Mouse (Mus musculus) neural tube, embryonic 12.5 days (tissue): ENCODE data around the gene Arhgef12. TPM values are rescaled to one million over a fixed set of nuclear protein-coding genes. Genes with fewer than 3 reads are reported as not detected.
"Not testable (repeated sequence)": the region's sequence is repeated elsewhere in the genome, so short reads cannot be mapped to it uniquely, and the experiment has no call there.

Experiments used
- ATAC-seq: fragments of 200-750 bp; cut with Nextera tagmentation; 2 replicates; pipeline ENCODE4 v1.8.0; 2017; ENCODE audit warnings: low read depth, mild to moderate bottlenecking, moderate TSS enrichment, moderate library complexity; ENCODE audit not compliant: low FRiP score
- H3K27ac ChIP-seq: fragments of 300-500 bp; sonication (generic); 2 replicates; pipeline ENCODE4 v1.5.1; 2016
- H3K27me3 ChIP-seq: fragments of 300-500 bp; sonication (generic); replicated peaks from 2 replicates; pipeline ENCODE4 v1.6.1; 2016; ENCODE audit warnings: mild to moderate bottlenecking
- H3K36me3 ChIP-seq: fragments of 300-500 bp; sonication (generic); 2 replicates; pipeline ENCODE4 v1.6.1; 2016; ENCODE audit warnings: mild to moderate bottlenecking
- H3K4me1 ChIP-seq: fragments of 300-500 bp; sonication (generic); 2 replicates; pipeline ENCODE4 v1.6.1; 2016
- H3K4me2 ChIP-seq: fragments of 300-500 bp; sonication (generic); replicated peaks from 2 replicates; pipeline ENCODE4 v1.6.1; 2016; ENCODE audit warnings: mild to moderate bottlenecking
- H3K4me3 ChIP-seq: fragments of 300-500 bp; sonication (generic); 2 replicates; pipeline ENCODE4 v1.5.1; 2016
- H3K9ac ChIP-seq: fragments of 300-500 bp; sonication (generic); 2 replicates; pipeline ENCODE4 v1.6.1; 2016; ENCODE audit warnings: mild to moderate bottlenecking
- H3K9me3 ChIP-seq: fragments of 300-500 bp; sonication (generic); 2 replicates; pipeline ENCODE4 v1.6.1; 2016; ENCODE audit warnings: mild to moderate bottlenecking
- WGBS: fragments of 180-500 bp; shearing (Covaris S2); methylation state at CpG from one replicate; pipeline ENCODE4 v1.1.7; 2016; 5-methylcytosine and 5-hydroxymethylcytosine counted together
- polyA plus RNA-seq: library from polyadenylated mRNA; unstranded; fragments of >200 nt; fragmentation: Nextera tagmentation; extraction: Ambion mirVana; gene quantifications from 2 replicates; pipeline ENCODE4 v1.2.1, GENCODE M21; 2016

Arhgef12 gene
- polyA plus RNA-seq, 1 experiment from 2014 or later, result 17.1 TPM

DNA sequence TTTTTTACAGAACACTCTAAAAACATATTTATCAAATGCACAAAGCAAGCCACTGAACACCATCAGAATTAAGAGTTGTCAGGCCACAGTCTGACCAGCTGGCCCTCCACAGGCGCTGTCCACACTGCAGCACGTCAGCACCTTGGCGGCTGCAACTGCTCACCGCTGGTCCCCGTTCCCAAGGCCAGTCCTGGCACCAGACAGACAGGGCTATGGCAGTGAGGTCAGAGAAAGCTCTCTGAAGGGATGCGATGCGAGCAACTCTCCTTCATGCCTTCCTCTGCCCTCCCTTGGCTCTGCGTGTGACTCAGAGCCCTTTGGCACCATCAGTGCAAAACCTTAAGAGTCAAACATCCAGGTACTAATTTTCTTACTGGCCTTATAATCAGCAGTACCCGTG, 139.3 kb downstream of the Arhgef12 start:
- no peaks in the 10 kb centered on the region for H3K9me3 ChIP-seq
- no peaks in the 10 kb centered on the region for H3K27me3 ChIP-seq
- H3K9ac ChIP-seq, result no peak overlapping the region
- 84% methylated on average over 9 of the region's 9 CpGs for WGBS
- H3K4me1 ChIP-seq, result no peaks in the 10 kb centered on the region
- no peak overlapping the region for H3K27ac ChIP-seq
- no peak for ATAC-seq
- no peak overlapping the region for H3K4me2 ChIP-seq
- H3K36me3 ChIP-seq, result peaks cover 58% of the 10 kb centered on the region
- no peak overlapping the region for H3K4me3 ChIP-seq

DNA sequence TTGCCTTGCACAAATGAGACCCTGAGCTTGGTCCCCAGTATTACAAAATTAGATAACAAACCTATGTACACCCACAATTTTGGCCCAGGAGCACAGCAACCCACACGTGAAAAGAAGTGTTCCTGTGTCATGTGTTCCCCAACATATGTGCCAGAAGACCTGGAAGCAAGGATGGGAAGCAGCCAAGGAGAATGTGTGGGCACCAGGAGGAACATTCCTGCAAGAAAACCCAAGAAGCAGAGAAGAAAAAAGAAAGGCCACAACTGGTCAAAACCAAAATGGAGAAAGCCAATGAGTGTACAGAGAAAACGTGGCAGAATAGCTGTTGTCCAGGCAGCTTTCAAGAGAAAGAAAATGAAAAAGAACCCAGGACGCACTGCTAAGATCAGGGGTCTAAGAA, 142.2 kb downstream of the Arhgef12 start:
- 84% methylated on average over 3 of the region's 3 CpGs for WGBS
- H3K9me3 ChIP-seq, H3K27ac ChIP-seq, H3K4me1 ChIP-seq, H3K27me3 ChIP-seq, H3K9ac ChIP-seq, ATAC-seq, H3K4me3 ChIP-seq, H3K4me2 ChIP-seq: not testable (repeated sequence)
- peaks cover 30% of the 10 kb centered on the region for H3K36me3 ChIP-seq

DNA sequence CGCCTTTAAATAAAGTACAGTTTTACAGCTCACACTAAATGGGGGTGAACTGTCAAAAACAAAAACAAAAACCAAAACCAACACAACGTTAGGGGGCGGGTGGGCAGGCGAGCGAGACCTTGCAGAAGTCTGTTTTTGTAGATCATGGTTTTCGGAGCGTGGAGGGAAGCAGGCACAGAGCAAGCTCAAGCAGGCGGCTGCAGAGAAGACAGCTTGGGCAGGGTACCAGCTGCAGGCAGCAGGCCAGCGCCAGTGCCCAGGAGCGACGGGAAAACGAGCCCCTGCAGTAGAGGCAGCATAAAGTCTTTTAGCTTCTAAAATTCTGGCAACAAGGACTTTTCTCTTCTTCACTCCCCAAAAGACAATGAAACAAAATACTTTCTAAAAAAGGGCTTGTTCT, 142.7 kb downstream of the Arhgef12 start:
- Histone ChIP-seq H3K4me2 (no peak overlapping the region), H3K9ac (no peak overlapping the region), H3K36me3 (peaks cover 25% of the 10 kb centered on the region), H3K9me3 (no peaks in the 10 kb centered on the region), H3K4me3 (no peak overlapping the region), H3K4me1 (no peaks in the 10 kb centered on the region), H3K27ac (no peak overlapping the region), H3K27me3 (no peaks in the 10 kb centered on the region)
- WGBS, result 89% methylated on average over 12 of the region's 12 CpGs
- ATAC-seq, result no peak

DNA sequence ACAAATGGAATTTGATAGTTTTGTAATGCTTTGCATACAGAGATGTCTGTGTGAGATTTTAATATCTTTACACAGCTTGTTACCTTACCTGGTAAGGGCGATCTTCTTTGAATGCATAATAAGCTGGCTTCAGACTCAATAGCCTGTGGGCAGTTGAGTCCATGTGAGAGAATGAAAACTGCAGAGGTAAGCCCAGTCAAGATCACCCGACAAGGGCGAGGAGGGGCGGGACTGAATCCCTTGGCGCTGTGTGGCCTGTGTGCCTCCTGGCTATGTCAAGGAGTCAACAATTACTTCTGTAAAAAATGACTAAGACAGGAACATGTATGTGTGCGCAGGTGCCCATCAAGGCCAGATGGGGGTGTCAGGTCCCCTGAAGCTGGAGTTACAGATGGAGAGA, 144.5 kb downstream of the Arhgef12 start:
- Histone ChIP-seq H3K4me3 (no peak overlapping the region), H3K27ac (no peak overlapping the region), H3K4me1 (0 out of 2 replicates have a peak, but pooled peaks cover 1% of the 10 kb centered on the region), H3K9ac (no peak overlapping the region), H3K36me3 (peaks cover 13% of the 10 kb centered on the region), H3K9me3 (no peaks in the 10 kb centered on the region), H3K27me3 (no peaks in the 10 kb centered on the region), H3K4me2 (no peak overlapping the region)
- 89% methylated on average over 6 of the region's 6 CpGs for WGBS
- no peak for ATAC-seq

DNA sequence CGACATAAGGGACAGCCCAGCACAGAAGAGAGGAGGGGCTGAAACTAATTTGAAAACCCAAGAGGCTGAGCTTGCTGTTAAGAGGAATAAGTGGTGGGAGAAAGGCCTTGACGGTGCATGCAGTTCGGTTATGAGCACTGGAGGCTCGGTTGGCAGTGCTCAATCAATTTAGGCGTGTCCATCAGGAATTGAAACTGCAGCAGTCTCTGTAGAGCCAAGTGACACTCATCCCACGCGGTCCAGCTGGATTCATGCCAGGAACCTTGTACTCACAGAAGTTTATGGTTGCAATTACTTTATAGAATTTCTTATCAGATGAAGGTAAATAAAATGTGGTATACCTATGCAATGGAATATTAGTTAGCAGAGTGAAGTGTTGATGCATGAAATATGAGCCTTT, 148.6 kb downstream of the Arhgef12 start:
- peaks cover 13% of the 10 kb centered on the region for H3K4me1 ChIP-seq
- no peaks in the 10 kb centered on the region for H3K9me3 ChIP-seq
- no peaks in the 10 kb centered on the region for H3K36me3 ChIP-seq
- no peak overlapping the region for H3K4me3 ChIP-seq
- no peaks in the 10 kb centered on the region for H3K27me3 ChIP-seq
- H3K4me2 ChIP-seq, result no peak overlapping the region
- 43% methylated on average over 7 of the region's 7 CpGs for WGBS
- no peak for ATAC-seq
- H3K9ac ChIP-seq, result no peak overlapping the region
- no peak overlapping the region for H3K27ac ChIP-seq

DNA sequence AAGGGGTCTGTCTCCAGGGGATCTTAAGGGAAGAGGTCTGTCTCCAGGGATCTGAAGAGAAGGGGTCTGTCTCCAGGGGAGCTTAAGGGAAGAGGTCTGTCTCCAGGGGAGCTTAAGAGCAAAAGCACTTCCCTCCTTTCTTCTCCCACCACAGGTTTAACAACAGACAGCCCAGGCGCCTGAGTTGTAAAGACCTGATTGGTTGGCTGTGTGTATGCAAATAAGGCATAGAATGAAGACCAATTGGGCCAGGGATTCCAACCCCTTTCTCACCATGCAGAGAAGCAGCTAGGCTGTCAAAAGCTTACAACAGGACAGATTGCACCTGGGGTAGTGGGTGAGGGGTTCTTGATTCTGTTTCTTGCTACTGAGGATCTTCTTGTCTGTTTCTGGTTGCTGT, 158.7 kb downstream of the Arhgef12 start:
- Histone ChIP-seq H3K4me2 (no peak overlapping the region), H3K9me3 (no peaks in the 10 kb centered on the region), H3K4me3 (no peak overlapping the region), H3K9ac (no peak overlapping the region), H3K4me1 (peaks cover 3% of the 10 kb centered on the region), H3K27me3 (peaks cover 8% of the 10 kb centered on the region; the same call in 1 of the 2 replicates), H3K36me3 (no peaks in the 10 kb centered on the region), H3K27ac (no peak overlapping the region)
- ATAC-seq, result no peak
- WGBS, result 71% methylated on average over 1 of the region's 1 CpGs

DNA sequence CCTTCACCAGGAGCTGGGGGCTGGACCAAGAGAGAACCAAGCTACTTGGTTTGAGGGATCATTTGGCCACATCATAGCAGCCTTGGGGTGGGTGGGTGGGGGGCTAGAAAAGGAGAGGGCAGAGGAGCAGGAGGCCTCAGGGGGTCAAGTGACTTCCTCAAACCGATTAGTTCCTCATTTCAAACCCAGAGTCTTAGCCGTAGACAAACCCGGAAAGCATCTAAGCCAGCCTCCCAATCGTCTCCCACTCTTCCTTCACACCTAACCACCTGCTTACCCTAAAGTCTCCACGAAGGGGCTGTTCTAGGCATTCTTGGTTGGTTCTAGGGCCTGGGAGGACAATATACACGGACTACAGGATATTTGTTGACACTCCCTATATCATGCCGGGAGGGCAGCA, 161.9 kb downstream of the Arhgef12 start:
- Histone ChIP-seq H3K9me3 (no peaks in the 10 kb centered on the region), H3K27me3 (peaks cover 23% of the 10 kb centered on the region; the same call in 1 of the 2 replicates), H3K4me3 (no peak overlapping the region), H3K9ac (no peak overlapping the region), H3K4me1 (peaks cover 17% of the 10 kb centered on the region), H3K4me2 (no peak overlapping the region), H3K36me3 (no peaks in the 10 kb centered on the region), H3K27ac (no peak overlapping the region)
- no peak for ATAC-seq
- 66% methylated on average over 7 of the region's 7 CpGs for WGBS

DNA sequence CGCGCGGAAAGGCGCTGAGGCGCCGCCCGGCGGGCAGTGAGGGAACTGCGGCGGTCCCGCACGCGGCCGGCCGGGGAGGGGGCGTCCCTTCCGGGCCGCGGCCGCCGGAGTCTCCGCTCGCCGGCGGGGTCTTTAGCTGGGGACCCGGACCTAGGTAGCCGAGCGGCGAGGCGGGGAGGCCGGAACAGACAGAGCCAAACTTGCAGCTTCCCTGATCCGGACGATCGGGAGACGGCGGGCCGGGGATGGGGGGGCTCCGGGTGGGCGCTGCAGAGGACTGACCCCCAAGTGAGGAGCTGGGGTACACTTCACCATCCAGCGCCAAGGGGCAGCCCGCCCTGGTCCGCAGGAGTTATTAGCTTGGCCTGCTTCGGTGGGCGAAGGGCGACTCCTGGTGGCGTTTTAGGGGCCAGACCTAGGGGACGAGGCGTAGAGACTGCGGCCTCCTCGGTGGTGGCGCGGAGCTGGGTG, 162.5 kb downstream of the Arhgef12 start:
- no peaks in the 10 kb centered on the region for H3K9me3 ChIP-seq
- H3K4me2 ChIP-seq, result peak overlapping the region; percentile 97
- peak overlapping the region; percentile 49; the same call in 1 of the 2 replicates for H3K9ac ChIP-seq
- ATAC-seq, result peak; percentile 93
- under 1% methylated on average over 50 of the region's 52 CpGs for WGBS
- H3K4me3 ChIP-seq, result peak overlapping the region; percentile 76
- no peaks in the 10 kb centered on the region for H3K36me3 ChIP-seq
- peaks cover 17% of the 10 kb centered on the region for H3K4me1 ChIP-seq
- H3K27ac ChIP-seq, result no peak overlapping the region
- H3K27me3 ChIP-seq, result peaks cover 23% of the 10 kb centered on the region; the same call in 1 of the 2 replicates

DNA sequence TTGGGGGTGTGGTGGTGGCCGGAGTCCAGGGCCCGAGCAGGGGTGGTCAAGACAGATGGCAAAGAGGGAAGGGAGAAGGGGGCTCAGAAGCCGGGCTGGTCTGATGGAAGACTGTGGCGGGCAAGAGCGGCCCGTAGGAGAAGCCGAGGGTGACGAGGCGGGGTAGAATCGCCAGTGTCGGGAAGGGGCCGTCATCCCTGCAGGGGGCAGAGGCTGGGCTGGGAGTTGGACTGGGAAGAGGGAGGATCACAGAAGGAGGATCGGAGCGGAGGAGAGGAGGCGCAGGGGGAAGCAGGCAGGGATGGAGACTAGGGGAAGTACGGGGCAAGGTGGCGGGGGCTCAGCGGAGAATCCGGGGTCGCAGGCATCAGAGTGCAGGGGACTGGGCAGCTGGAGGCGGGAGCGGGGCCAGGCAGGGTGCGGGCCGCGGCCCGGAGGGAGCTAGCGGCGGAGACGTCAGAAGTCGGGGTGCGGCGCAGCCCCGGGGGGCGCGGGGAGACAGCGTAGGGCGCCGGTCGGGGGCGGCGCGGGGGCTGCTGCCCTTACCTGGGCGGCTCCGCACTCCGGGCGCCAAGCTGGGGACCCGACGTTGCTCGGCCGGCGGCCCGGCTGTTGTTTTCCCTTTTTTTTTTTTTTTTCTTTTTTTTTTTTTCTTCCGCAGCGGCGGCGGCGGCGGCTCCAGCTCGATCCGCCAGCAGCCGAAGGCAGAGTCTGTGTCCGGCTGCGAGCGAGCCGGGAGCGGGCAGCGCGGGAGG, 163.1 kb downstream of the Arhgef12 start, which contains the start of gene Grik4:
Gene Grik4 (minus strand): TSS at position 713 of the 755 bp plus-strand sequence.
- peak within 1 kb of the TSS; percentile 97 for H3K4me2 ChIP-seq
- H3K4me1 ChIP-seq, result peaks cover 17% of the 10 kb centered on the region
- H3K4me3 ChIP-seq, result peak within 1 kb of the TSS; percentile 76
- peaks cover 23% of the 10 kb centered on the region; the same call in 1 of the 2 replicates for H3K27me3 ChIP-seq
- no peaks in the 10 kb centered on the region for H3K9me3 ChIP-seq
- peak; percentile 84 for ATAC-seq
- H3K9ac ChIP-seq, result peak within 1 kb of the TSS; percentile 92
- H3K27ac ChIP-seq, result no peak within 1 kb of the TSS
- WGBS, result under 1% methylated on average over 52 of the region's 68 CpGs
- no peaks in the 10 kb centered on the region for H3K36me3 ChIP-seq

DNA sequence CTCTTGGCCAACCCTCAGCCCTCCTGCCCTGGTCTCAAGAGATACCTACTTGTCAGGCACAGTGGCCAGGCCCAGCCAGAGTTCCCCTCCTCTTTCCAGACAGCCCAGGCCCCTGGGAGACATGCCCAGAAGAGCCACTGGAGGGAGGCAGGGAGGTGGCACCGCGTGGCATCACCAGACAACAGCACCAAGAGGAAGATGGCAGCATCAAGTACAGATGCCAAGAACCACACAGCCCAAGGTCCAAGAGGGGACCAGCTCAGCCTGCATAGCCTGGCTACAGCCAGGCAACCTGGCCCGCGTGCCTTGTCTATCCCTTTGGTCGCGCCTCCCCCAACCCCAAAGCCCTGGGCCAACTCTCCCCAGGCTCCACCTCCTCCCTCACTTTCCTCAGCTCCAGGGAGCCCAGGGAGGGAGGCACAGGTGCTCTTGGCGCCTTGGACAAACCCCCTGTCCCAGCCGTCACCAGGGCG, 163.9 kb downstream of the Arhgef12 start:
- 2% methylated on average over 9 of the region's 9 CpGs for whole genome bisulfite sequencing
- ATAC-seq, result peak; percentile 30
- Histone ChIP-seq H3K4me3 (peak overlapping the region; percentile 76), H3K9ac (peak overlapping the region; percentile 92), H3K4me2 (peak overlapping the region; percentile 97), H3K4me1 (peaks cover 17% of the 10 kb centered on the region), H3K9me3 (no peaks in the 10 kb centered on the region), H3K27ac (no peak overlapping the region), H3K27me3 (peaks cover 23% of the 10 kb centered on the region; the same call in 1 of the 2 replicates), H3K36me3 (no peaks in the 10 kb centered on the region)

DNA sequence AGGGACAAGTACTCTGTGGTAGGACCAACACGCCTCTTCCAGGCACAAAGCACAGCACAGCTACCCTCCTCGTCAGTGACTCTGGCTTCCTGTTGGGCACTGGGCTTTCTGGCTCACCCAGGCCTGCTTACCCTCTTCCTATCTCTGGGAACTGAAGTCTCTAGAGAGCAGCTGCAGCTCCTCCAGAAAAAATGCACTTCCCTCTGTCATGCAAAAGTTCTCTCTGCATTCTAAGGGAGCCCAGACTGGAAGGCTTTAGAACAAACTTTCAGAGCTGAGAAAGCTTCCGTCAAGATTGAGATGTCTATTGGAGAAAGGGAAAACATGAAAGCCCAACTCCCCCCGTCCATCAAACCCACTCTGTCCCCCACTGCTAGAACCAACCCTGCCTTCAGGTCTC, 164.9 kb downstream of the Arhgef12 start:
- 49% methylated on average over 4 of the region's 4 CpGs for whole genome bisulfite sequencing
- no peaks in the 10 kb centered on the region for H3K9me3 ChIP-seq
- H3K36me3 ChIP-seq, result no peaks in the 10 kb centered on the region
- no peak for ATAC-seq
- H3K27me3 ChIP-seq, result peaks cover 23% of the 10 kb centered on the region; the same call in 1 of the 2 replicates
- peaks cover 17% of the 10 kb centered on the region for H3K4me1 ChIP-seq
- no peak overlapping the region for H3K27ac ChIP-seq
- peak overlapping the region; percentile 97; the same call in 1 of the 2 replicates for H3K4me2 ChIP-seq
- no peak overlapping the region for H3K9ac ChIP-seq
- no peak overlapping the region for H3K4me3 ChIP-seq

DNA sequence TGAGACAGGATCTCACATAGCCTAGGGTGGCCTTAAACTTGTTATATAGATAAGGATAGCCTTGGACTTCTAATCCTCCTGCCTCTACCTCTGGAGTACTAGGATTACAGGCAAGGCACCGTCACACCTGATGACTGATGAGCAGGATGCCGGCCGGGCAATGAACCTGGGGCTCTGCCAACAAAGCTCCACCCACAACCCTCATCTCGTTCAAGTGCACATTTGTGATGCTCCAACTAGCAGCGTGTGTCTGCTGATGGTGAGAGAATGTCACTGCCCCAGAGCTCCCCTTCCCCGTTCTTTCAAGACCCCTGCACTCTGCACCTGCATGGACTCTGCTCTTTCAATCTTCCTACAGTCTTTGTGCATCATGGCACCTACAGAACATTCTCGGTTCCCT, 174.9 kb downstream of the Arhgef12 start:
- H3K36me3 ChIP-seq, result no peaks in the 10 kb centered on the region
- H3K27ac ChIP-seq, result no peak overlapping the region
- WGBS, result 54% methylated on average over 7 of the region's 7 CpGs
- no peak overlapping the region for H3K4me2 ChIP-seq
- no peaks in the 10 kb centered on the region for H3K9me3 ChIP-seq
- H3K27me3 ChIP-seq, result no peaks in the 10 kb centered on the region
- no peak overlapping the region; the same call in 1 of the 2 replicates for H3K9ac ChIP-seq
- no peak for ATAC-seq
- no peak overlapping the region for H3K4me3 ChIP-seq
- peaks cover 20% of the 10 kb centered on the region for H3K4me1 ChIP-seq
